Mouse (Mus musculus) spleen, postnatal 36 days (tissue): ENCODE results near the gene Pttg1.

ENCODE experiments used
- DNase-seq, 2 experiments: peaks; one replicate each; pipeline ENCODE4 v3.0.0; 2022; ENCODE audit warnings: low spot score in 2 of 2, mixed read lengths in 1 of 2

Pttg1 gene

GRCm38 (mm10) chr11:43377083-43377850, 48.8 kb downstream of the Pttg1 start:
- DNase-seq = no peak

DNA sequence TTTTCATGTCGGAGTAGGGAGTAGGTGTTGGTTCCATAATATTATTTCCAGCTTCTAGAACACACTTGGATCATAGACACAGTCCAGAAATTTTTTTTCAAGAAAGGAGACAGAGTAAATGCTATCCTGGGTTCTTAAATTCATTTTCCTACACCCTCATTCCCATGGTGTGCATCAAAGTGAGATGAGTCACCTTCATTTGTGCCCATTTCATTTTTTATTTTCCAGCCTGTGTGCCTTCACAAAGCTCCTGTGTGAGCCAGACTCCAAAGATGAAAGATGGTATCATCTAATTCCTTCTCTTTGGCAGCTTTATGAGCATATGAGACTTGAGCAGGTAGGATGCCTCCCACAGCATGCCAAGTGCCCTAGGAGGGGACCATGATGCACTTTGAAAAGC, 49.5 kb downstream of the Pttg1 start:
- no peak for DNase-seq

GRCm38 (mm10) chr11:43374956-43375355, 51.1 kb downstream of the Pttg1 start:
- no peak for DNase-seq

GRCm38 (mm10) chr11:43373367-43373766, 52.7 kb downstream of the Pttg1 start:
- no peak for DNase-seq

- DNase-seq = no peak
Measured at GRCm38 (mm10) chr11:43371807-43372206, 54.2 kb downstream of the Pttg1 start.
